20 mouse cellular contexts compared by ENCODE assay signal in the genomic region with DNA sequence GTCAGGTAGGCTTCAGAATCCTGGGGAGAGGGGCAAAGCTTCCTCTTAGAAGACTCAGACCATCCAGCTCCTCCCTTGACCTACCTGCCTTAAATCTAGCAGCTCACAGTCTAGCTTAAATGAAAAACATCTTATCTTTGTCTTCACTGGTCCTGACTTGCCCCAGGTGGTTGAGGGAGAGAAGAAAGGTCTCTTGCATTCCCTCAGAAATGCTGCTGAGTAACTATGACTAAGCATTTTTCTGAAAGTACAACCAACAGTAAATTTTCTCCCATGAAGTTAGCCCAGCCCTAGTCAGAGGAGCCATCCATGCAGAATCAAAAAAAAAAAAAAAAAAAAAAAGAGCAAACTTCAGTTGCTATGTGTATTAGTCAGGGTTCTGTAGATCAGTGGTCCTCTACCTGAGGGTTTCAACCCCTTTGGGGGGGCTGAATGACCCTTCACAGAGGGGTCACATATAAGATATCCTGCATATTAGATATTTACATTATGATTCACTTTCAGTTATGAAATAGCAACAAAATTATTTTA.
"Had no signal": no experiment of that assay in that cellular context is flagged by ENCODE, and none has a peak within 500 bp of the region (broad histone marks: within the 10 kb centered on the region; RNA-seq: fewer than 3 reads in every experiment).

No protein-coding gene starts in this region.

- H3K36me3 ChIP-seq: limb, embryonic 10.5 days; limb, embryonic 13.5 days; liver, embryonic 12.5 days; liver, embryonic 15.5 days; lung, embryonic 15.5 days; midbrain, embryonic 10.5 days; midbrain, embryonic 13.5 days; neural tube, embryonic 13.5 days had no signal

- H3K4me1 ChIP-seq: limb, embryonic 10.5 days; limb, embryonic 13.5 days; liver, embryonic 12.5 days; liver, embryonic 15.5 days; lung, embryonic 15.5 days; megakaryocyte, embryonic 14.5 days; midbrain, embryonic 10.5 days; midbrain, embryonic 13.5 days; neural tube, embryonic 13.5 days had no signal

- DNase-seq: kidney, postnatal 25 days; layer of hippocampus, adult 9-11 months; liver; lung, adult 18-20 months; lung, postnatal 10 days; lung, postnatal 36 days; thymus, adult 18-20 months; thymus, postnatal 36 days had no signal

- ATAC-seq: liver, embryonic 12.5 days; midbrain, embryonic 13.5 days; midbrain, embryonic 16.5 days had no signal

- H3K27me3 ChIP-seq: limb, embryonic 13.5 days; liver, embryonic 12.5 days; liver, embryonic 15.5 days; lung, embryonic 15.5 days; midbrain, embryonic 13.5 days; neural tube, embryonic 13.5 days had no signal

- H3K27ac ChIP-seq: layer of hippocampus, adult 2 months; limb, embryonic 10.5 days; limb, embryonic 13.5 days; liver, embryonic 12.5 days; liver, embryonic 15.5 days; lung, embryonic 15.5 days; midbrain, embryonic 10.5 days; midbrain, embryonic 13.5 days; neural tube, embryonic 13.5 days had no signal

- H3K9me3 ChIP-seq: limb, embryonic 10.5 days; limb, embryonic 13.5 days; liver, embryonic 12.5 days; liver, embryonic 15.5 days; lung, embryonic 15.5 days; megakaryocyte, embryonic 14.5 days; midbrain, embryonic 10.5 days; midbrain, embryonic 13.5 days; neural tube, embryonic 13.5 days had no signal

- H3K9ac ChIP-seq: limb, embryonic 13.5 days; liver, embryonic 12.5 days; liver, embryonic 15.5 days; lung, embryonic 15.5 days; midbrain, embryonic 13.5 days; neural tube, embryonic 13.5 days had no signal

- H3K4me3 ChIP-seq: layer of hippocampus, adult 2 months; limb, embryonic 10.5 days; limb, embryonic 13.5 days; liver, embryonic 12.5 days; liver, embryonic 15.5 days; lung, embryonic 15.5 days; megakaryocyte, embryonic 14.5 days; midbrain, embryonic 10.5 days; midbrain, embryonic 13.5 days; myocyte; neural tube, embryonic 13.5 days had no signal
